Mouse (Mus musculus) midbrain, embryonic 16.5 days (tissue): Measurements from ENCODE around the gene Nrcam. TPM values are rescaled to one million over a fixed set of nuclear protein-coding genes. Genes with fewer than 3 reads are reported as not detected.

Source experiments
- ATAC-seq: fragments of 200-750 bp; cut with Nextera tagmentation; 2 replicates; pipeline ENCODE4 v1.8.0; 2017; ENCODE audit warnings: moderate TSS enrichment
- H3K27ac ChIP-seq: fragments of 300-500 bp; sonication (generic); 2 replicates; pipeline ENCODE4 v1.5.1; 2014; ENCODE audit warnings: mild to moderate bottlenecking, low read length, mixed read lengths
- H3K27me3 ChIP-seq: fragments of 300-500 bp; sonication (generic); 2 replicates; pipeline ENCODE4 v1.6.1; 2014; ENCODE audit warnings: low read depth, low read length, mixed read lengths; ENCODE audit not compliant: control insufficient read depth, insufficient read depth
- H3K36me3 ChIP-seq: fragments of 300-500 bp; sonication (generic); 2 replicates; pipeline ENCODE4 v1.6.1; 2014; ENCODE audit warnings: mild to moderate bottlenecking, low read length, moderate library complexity, mixed read lengths; ENCODE audit not compliant: control insufficient read depth, insufficient read depth
- H3K4me1 ChIP-seq: fragments of 300-500 bp; sonication (generic); 2 replicates; pipeline ENCODE4 v1.6.1; 2014; ENCODE audit warnings: mild to moderate bottlenecking, low read length, mixed read lengths; ENCODE audit not compliant: control insufficient read depth, insufficient read depth
- H3K4me2 ChIP-seq: fragments of 300-500 bp; sonication (generic); 2 replicates; pipeline ENCODE4 v1.6.1; 2014; ENCODE audit warnings: mild to moderate bottlenecking, low read length, mixed read lengths
- H3K4me3 ChIP-seq: fragments of 300-500 bp; sonication (generic); 2 replicates; pipeline ENCODE4 v1.5.1; 2014; ENCODE audit warnings: low read depth, mild to moderate bottlenecking, low read length, moderate library complexity, mixed read lengths
- H3K9ac ChIP-seq: fragments of 300-500 bp; sonication (generic); 2 replicates; pipeline ENCODE4 v1.6.1; 2014; ENCODE audit warnings: low read depth, low read length, mixed read lengths
- H3K9me3 ChIP-seq: fragments of 300-500 bp; sonication (generic); replicated peaks from 2 replicates; pipeline ENCODE4 v1.6.1; 2014; ENCODE audit warnings: mild to moderate bottlenecking, low read length, mixed read lengths; ENCODE audit not compliant: control insufficient read depth, poor library complexity, severe bottlenecking
- WGBS: fragments of 180-500 bp; shearing (Covaris S2); extraction: QIAGEN DNeasy Blood & Tissue Kit; methylation state at CpG from one replicate; pipeline ENCODE4 v1.1.7; 2014; 5-methylcytosine and 5-hydroxymethylcytosine counted together
- polyA plus RNA-seq: library from polyadenylated mRNA; unstranded; fragments of >200 nt; fragmentation: Nextera tagmentation; extraction: Ambion mirVana; gene quantifications from 2 replicates; pipeline ENCODE4 v1.2.1, GENCODE M21; 2015

Nrcam gene
- polyA plus RNA-seq, 1 experiment from 2014 or later = 148 TPM

GRCm38 (mm10) chr12:44475355-44475754 is 146.7 kb downstream of the Nrcam start:
- Histone ChIP-seq H3K4me2 (no peak overlapping the region), H3K9ac (no peak overlapping the region), H3K27me3 (no peaks in the 10 kb centered on the region), H3K4me1 (no peaks in the 10 kb centered on the region), H3K27ac (no peak overlapping the region), H3K4me3 (no peak overlapping the region), H3K9me3 (0 out of 2 replicates have a peak, but pooled peaks cover 2% of the 10 kb centered on the region), H3K36me3 (no peaks in the 10 kb centered on the region)
- ATAC-seq = no peak

DNA sequence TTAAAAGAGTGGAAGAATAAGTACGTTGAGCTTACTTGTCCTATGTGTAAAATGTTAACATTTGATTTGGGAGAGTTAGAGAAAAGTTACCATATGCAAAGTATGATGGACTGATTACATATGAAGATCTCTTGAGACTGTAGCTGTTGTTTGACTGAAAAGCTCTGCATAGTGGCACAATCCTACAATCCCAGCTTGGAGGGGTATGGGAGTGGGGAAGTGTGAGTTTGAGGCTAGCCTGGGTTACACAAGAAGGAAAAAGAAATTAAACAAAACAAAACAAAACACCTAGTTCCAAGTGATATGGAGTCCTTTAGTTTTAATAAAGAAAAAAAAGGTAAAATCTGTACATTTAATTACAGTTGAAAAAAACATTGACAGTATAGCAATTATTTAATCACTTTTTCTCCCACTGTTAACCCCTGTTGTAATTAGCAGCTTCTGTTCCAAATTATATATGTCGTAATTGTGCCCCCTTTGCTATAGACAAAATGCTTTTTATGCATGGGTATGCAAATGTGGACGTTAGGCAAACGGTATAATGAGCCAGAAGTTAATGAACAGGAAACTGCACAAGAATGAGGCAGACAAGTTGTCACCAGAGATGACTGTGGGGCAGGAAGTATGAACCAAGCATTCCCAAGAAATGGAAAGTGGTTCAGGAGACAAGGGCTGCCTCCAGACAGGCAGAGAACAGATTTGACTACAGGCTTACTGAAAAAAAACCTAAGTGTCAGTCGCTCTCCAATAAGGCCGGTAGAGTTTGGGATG is 150.8 kb downstream of the Nrcam start:
- no peak overlapping the region for H3K9ac ChIP-seq
- H3K4me3 ChIP-seq = no peak overlapping the region
- ATAC-seq = no peak
- H3K27me3 ChIP-seq = no peaks in the 10 kb centered on the region
- no peaks in the 10 kb centered on the region for H3K36me3 ChIP-seq
- WGBS = 63% methylated on average over 6 of the region's 6 CpGs
- H3K4me1 ChIP-seq = no peaks in the 10 kb centered on the region
- H3K9me3 ChIP-seq = 0 out of 2 replicates have a peak, but pooled peaks cover 2% of the 10 kb centered on the region
- no peak overlapping the region for H3K4me2 ChIP-seq
- no peak overlapping the region for H3K27ac ChIP-seq

GRCm38 (mm10) chr12:44480031-44480419 is 151.3 kb downstream of the Nrcam start:
- H3K4me1 ChIP-seq = no peaks in the 10 kb centered on the region
- H3K9ac ChIP-seq = no peak overlapping the region
- no peaks in the 10 kb centered on the region for H3K36me3 ChIP-seq
- H3K4me2 ChIP-seq = no peak overlapping the region
- no peak for ATAC-seq
- H3K4me3 ChIP-seq = no peak overlapping the region
- no peak overlapping the region for H3K27ac ChIP-seq
- no peaks in the 10 kb centered on the region for H3K27me3 ChIP-seq
- H3K9me3 ChIP-seq = 0 out of 2 replicates have a peak, but pooled peaks cover 2% of the 10 kb centered on the region
- 69% methylated on average over 2 of the region's 2 CpGs for WGBS

GRCm38 (mm10) chr12:44481415-44481814 is 152.7 kb downstream of the Nrcam start:
- H3K9ac ChIP-seq = no peak overlapping the region
- WGBS = 42% methylated on average over 3 of the region's 3 CpGs
- no peaks in the 10 kb centered on the region for H3K4me1 ChIP-seq
- no peaks in the 10 kb centered on the region for H3K27me3 ChIP-seq
- no peak overlapping the region for H3K27ac ChIP-seq
- H3K4me2 ChIP-seq = no peak overlapping the region
- ATAC-seq = no peak
- H3K4me3 ChIP-seq = no peak overlapping the region
- no peaks in the 10 kb centered on the region for H3K36me3 ChIP-seq
- H3K9me3 ChIP-seq = 0 out of 2 replicates have a peak, but pooled peaks cover 2% of the 10 kb centered on the region

DNA sequence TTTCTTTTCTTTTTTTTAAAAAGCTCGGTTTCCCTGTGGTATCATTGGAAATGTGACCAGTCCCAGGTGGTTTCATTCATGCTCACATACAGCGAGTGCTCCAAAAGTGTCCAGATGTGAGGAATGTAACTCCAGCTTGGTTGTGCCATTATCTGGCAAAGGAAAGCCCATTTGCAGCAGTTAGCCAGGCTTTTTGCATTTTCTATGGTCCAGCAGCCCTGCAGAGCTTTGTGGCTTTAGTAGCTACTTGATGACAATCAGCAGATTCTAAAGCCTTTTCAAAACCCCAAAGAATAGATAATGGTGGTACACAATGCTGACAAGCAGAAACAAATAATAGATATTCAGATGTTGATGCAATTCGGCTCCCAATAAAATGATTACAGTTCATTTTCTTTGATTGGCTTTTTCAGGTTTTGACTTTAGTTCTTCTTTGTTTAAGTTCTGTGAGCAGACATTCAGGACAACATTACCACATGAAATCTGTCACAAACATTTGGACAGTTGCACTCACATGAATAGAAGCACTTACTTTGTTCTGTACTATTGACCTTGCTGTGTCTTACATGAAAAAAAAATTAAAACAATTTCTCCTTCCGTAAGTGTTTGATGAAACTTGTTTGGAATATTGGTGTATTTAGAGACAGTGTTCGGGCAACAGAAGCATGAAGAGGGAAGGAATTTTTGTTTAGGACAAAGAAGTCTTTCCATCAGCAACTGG is 164.2 kb downstream of the Nrcam start:
- no peak overlapping the region for H3K4me2 ChIP-seq
- H3K9me3 ChIP-seq = no peaks in the 10 kb centered on the region
- H3K4me1 ChIP-seq = no peaks in the 10 kb centered on the region; the same call in 1 of the 2 replicates
- no peak overlapping the region for H3K9ac ChIP-seq
- ATAC-seq = no peak
- H3K4me3 ChIP-seq = no peak overlapping the region
- H3K27me3 ChIP-seq = no peaks in the 10 kb centered on the region
- WGBS = 31% methylated on average over 5 of the region's 5 CpGs
- no peaks in the 10 kb centered on the region for H3K36me3 ChIP-seq
- H3K27ac ChIP-seq = no peak overlapping the region

DNA sequence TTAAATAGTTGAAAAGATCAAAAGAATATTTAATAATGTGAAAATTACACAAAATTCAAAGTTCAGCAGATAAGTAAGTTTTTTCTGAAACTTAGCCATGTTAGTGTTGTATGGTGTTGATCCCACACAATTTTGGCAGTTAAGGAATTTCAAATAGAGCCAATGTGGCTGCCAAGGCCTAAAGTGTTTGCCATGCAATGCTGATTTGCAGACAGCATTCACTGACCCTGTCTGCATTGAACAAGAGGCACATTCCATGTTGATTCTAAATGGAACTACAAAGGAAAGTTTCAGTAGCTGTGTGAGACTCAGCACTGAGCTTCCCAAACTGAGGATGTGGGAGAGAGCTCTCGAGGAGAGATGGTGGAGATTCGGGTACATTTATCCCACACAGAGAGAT is 169.1 kb downstream of the Nrcam start:
- 85% methylated on average over 2 of the region's 2 CpGs for WGBS
- ATAC-seq = no peak

DNA sequence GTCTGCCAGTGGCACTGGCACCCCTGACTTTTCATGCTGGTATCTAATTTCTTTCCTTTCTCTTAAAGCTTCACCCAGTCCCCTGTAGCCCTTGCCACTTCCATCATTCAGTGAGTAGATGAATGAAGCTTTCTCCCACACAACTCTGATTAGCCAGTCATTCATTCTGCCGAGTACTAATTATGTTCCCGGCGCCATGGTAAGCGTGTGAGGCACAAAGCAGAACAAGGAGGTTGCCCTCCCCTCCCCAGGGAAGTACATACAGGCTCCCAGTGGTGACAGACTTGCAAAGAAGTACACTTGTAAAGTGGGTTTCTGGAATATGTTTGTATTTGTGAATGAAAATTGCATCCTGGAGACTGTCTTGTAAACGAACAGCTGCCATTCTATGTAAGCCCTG is 170.2 kb downstream of the Nrcam start:
- H3K36me3 ChIP-seq = no peaks in the 10 kb centered on the region
- no peak overlapping the region for H3K27ac ChIP-seq
- no peaks in the 10 kb centered on the region for H3K9me3 ChIP-seq
- no peak for ATAC-seq
- no peak overlapping the region for H3K9ac ChIP-seq
- H3K27me3 ChIP-seq = no peaks in the 10 kb centered on the region
- H3K4me3 ChIP-seq = no peak overlapping the region
- WGBS = 33% methylated on average over 5 of the region's 5 CpGs
- no peak overlapping the region for H3K4me2 ChIP-seq
- peaks cover 17% of the 10 kb centered on the region for H3K4me1 ChIP-seq

More for the DNA sequence above, 169.1 kb downstream of the Nrcam start:
- H3K36me3 ChIP-seq = no peaks in the 10 kb centered on the region
- no peak overlapping the region for H3K27ac ChIP-seq
- H3K4me2 ChIP-seq = no peak overlapping the region
- peaks cover 17% of the 10 kb centered on the region for H3K4me1 ChIP-seq
- no peak overlapping the region for H3K4me3 ChIP-seq
- no peak overlapping the region for H3K9ac ChIP-seq
- H3K9me3 ChIP-seq = no peaks in the 10 kb centered on the region
- no peaks in the 10 kb centered on the region for H3K27me3 ChIP-seq

- Histone ChIP-seq H3K9ac (no peak overlapping the region), H3K4me3 (no peak overlapping the region), H3K4me1 (peaks cover 17% of the 10 kb centered on the region), H3K36me3 (no peaks in the 10 kb centered on the region), H3K27me3 (no peaks in the 10 kb centered on the region), H3K9me3 (no peaks in the 10 kb centered on the region), H3K4me2 (no peak overlapping the region), H3K27ac (no peak overlapping the region; the same call in 1 of the 2 replicates)
- 54% methylated on average over 5 of the region's 5 CpGs for WGBS
- ATAC-seq = peak; percentile 66; the same call in 1 of the 2 replicates
These were observed 173.3 kb downstream of the Nrcam start for GRCm38 (mm10) chr12:44501807-44502487.

- Histone ChIP-seq H3K9ac (no peak overlapping the region), H3K36me3 (no peaks in the 10 kb centered on the region), H3K4me1 (peaks cover 12% of the 10 kb centered on the region), H3K4me2 (no peak overlapping the region), H3K27me3 (no peaks in the 10 kb centered on the region), H3K4me3 (no peak overlapping the region), H3K9me3 (no peaks in the 10 kb centered on the region), H3K27ac (no peak overlapping the region)
- ATAC-seq = no peak
- 88% methylated on average over 4 of the region's 4 CpGs for WGBS
These were observed 175.1 kb downstream of the Nrcam start for GRCm38 (mm10) chr12:44503737-44504136.
